Mouse (Mus musculus): ENCODE measurements around the gene Sh2d2a. TPM values are rescaled to one million over a fixed set of nuclear protein-coding genes. Genes with fewer than 3 reads are reported as not detected.

Gene Sh2d2a
- polyA plus RNA-seq, 1 experiment from 2014 or later, result 0.47 TPM

DNA sequence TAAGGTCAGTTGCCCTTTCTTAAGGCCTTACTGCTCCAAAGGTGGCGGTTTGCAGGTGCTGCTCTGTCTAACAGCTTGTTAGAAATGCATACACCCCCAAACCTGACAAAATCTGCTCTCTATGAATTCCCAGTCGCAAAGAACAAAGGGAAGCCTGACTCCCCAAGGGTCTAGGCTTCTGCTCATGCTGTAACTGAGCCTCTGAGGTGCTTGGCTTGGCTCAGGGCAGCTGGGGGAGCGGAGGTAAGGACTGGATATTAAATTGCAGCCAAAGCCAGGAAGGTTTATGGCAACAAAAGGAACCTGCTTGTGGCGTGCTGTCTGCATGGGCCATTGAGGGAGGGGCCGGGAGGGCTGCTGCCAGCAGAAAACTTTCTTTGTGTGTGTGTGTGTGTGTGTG, 57.3 kb downstream of the Sh2d2a start:
- 58% methylated on average over 5 of the region's 5 CpGs for WGBS
- Histone ChIP-seq H3K9me3 (ENCODE audit: control insufficient read depth) (no peaks in the 10 kb centered on the region), H3K9ac (ENCODE audit: low read depth, low read length) (no peak overlapping the region), H3K27me3 (replicated peaks; ENCODE audit: control insufficient read depth, insufficient read depth, low read length) (no peaks in the 10 kb centered on the region), H3K4me3 (ENCODE audit: low read depth, low read length) (no peak overlapping the region), H3K4me2 (replicated peaks; ENCODE audit: low read depth) (no peak overlapping the region), H3K4me1 (replicated peaks; ENCODE audit: control insufficient read depth, insufficient read depth, low read length) (peaks cover 9% of the 10 kb centered on the region; the same call in 1 of the 2 replicates), H3K36me3 (ENCODE audit: control insufficient read depth, insufficient read depth) (no peaks in the 10 kb centered on the region), H3K27ac (ENCODE audit: low read depth, low read length) (no peak overlapping the region)
- no peak for ATAC-seq
- no peak for TF ChIP-seq CTCF (IDR thresholded peaks at IDR 0.05; ENCODE audit: low read depth)

Other genes with a start within 250 kb of the Sh2d2a start
- gene Arhgef11, start 229.2 kb upstream of the Sh2d2a start, polyA plus RNA-seq (2015; fragmentation: Nextera tagmentation; extraction: Ambion mirVana), result 6.5 and 7.6 TPM in 2 replicates
- 0.23 and 0.34 TPM in 2 replicates for gene Lrrc71, start 98.1 kb upstream of the Sh2d2a start, polyA plus RNA-seq (2015; fragmentation: Nextera tagmentation; extraction: Ambion mirVana)
- 0.16 and 0.18 TPM in 2 replicates for gene Ntrk1, start 51.6 kb upstream of the Sh2d2a start, polyA plus RNA-seq (2015; fragmentation: Nextera tagmentation; extraction: Ambion mirVana)
- 0.05 TPM in 2 replicates for gene Insrr, start 49.8 kb upstream of the Sh2d2a start, polyA plus RNA-seq (2015; fragmentation: Nextera tagmentation; extraction: Ambion mirVana)
- 7.7 and 10.1 TPM in 2 replicates for gene Pear1, start 22.4 kb upstream of the Sh2d2a start, polyA plus RNA-seq (2015; fragmentation: Nextera tagmentation; extraction: Ambion mirVana)
- 7.9 and 8.0 TPM in 2 replicates for gene Prcc, start 38.9 kb downstream of the Sh2d2a start, polyA plus RNA-seq (2015; fragmentation: Nextera tagmentation; extraction: Ambion mirVana)
- 93.8 and 107 TPM in 2 replicates for gene Hdgf, start 59.6 kb downstream of the Sh2d2a start, polyA plus RNA-seq (2015; fragmentation: Nextera tagmentation; extraction: Ambion mirVana)
- 74.9 and 79.5 TPM in 2 replicates for gene Mrpl24, start 72.8 kb downstream of the Sh2d2a start, polyA plus RNA-seq (2015; fragmentation: Nextera tagmentation; extraction: Ambion mirVana)
- 13.9 and 14.1 TPM in 2 replicates for gene Isg20l2, start 83.6 kb downstream of the Sh2d2a start, polyA plus RNA-seq (2015; fragmentation: Nextera tagmentation; extraction: Ambion mirVana)
- gene Rrnad1, start 84.0 kb downstream of the Sh2d2a start, polyA plus RNA-seq (2015; fragmentation: Nextera tagmentation; extraction: Ambion mirVana), result 5.8 and 6.1 TPM in 2 replicates
- 0.81 and 1.9 TPM in 2 replicates for gene Crabp2, start 101.9 kb downstream of the Sh2d2a start, polyA plus RNA-seq (2015; fragmentation: Nextera tagmentation; extraction: Ambion mirVana)
- gene Nes, start 124.3 kb downstream of the Sh2d2a start, polyA plus RNA-seq (2015; fragmentation: Nextera tagmentation; extraction: Ambion mirVana), result 9.2 and 9.5 TPM in 2 replicates
- 0.17 and 0.24 TPM in 2 replicates for gene Bcan, start 153.5 kb downstream of the Sh2d2a start, polyA plus RNA-seq (2015; fragmentation: Nextera tagmentation; extraction: Ambion mirVana)
- gene Hapln2, start 180.8 kb downstream of the Sh2d2a start, polyA plus RNA-seq (2015; fragmentation: Nextera tagmentation; extraction: Ambion mirVana), result not detected in 2 replicates
- gene Gpatch4, start 196.4 kb downstream of the Sh2d2a start, polyA plus RNA-seq (2015; fragmentation: Nextera tagmentation; extraction: Ambion mirVana), result 13.6 and 16.8 TPM in 2 replicates
- gene Naxe, start 211.7 kb downstream of the Sh2d2a start, polyA plus RNA-seq (2015; fragmentation: Nextera tagmentation; extraction: Ambion mirVana), result 109 and 118 TPM in 2 replicates
- not detected in 2 replicates for gene Ttc24, start 231.5 kb downstream of the Sh2d2a start, polyA plus RNA-seq (2015; fragmentation: Nextera tagmentation; extraction: Ambion mirVana)
- 4.3 TPM in 2 replicates for gene Iqgap3, start 235.2 kb downstream of the Sh2d2a start, polyA plus RNA-seq (2015; fragmentation: Nextera tagmentation; extraction: Ambion mirVana)

All from intestine, postnatal 0 days (tissue).